Mouse (Mus musculus): ENCODE results near the gene Cbr1. TPM values are rescaled to one million over a fixed set of nuclear protein-coding genes. Genes with fewer than 3 reads are reported as not detected.

The Cbr1 gene
- polyA plus RNA-seq, 1 experiment from 2014 or later: 107 TPM

- no peak overlapping the region for H3K4me3 ChIP-seq (ENCODE audit: low read depth, low read length)
- no peaks in the 10 kb centered on the region for H3K9me3 ChIP-seq (ENCODE audit: control insufficient read depth, low read length)
- no peak for ATAC-seq (ENCODE audit: low FRiP score)
- no peaks in the 10 kb centered on the region for H3K4me1 ChIP-seq (replicated peaks; ENCODE audit: control insufficient read depth, insufficient read depth, low read length)
- H3K9ac ChIP-seq (ENCODE audit: low read depth, low read length): no peak overlapping the region
- no peak overlapping the region for H3K27ac ChIP-seq (ENCODE audit: low read depth, low read length)
- H3K27me3 ChIP-seq (ENCODE audit: control insufficient read depth, insufficient read depth, low read length): no peaks in the 10 kb centered on the region
- no peak for DNase-seq (ENCODE audit: low spot score)
- H3K4me2 ChIP-seq (replicated peaks; ENCODE audit: low read depth, low read length): no peak overlapping the region
- WGBS: 88% methylated on average over 3 of the region's 3 CpGs
- no peaks in the 10 kb centered on the region for H3K36me3 ChIP-seq (ENCODE audit: control insufficient read depth, insufficient read depth, low read length)
Measured at GRCm38 (mm10) chr16:93592711-93593110, 12.9 kb upstream of the Cbr1 start.

GRCm38 (mm10) chr16:93593406-93593805, 12.2 kb upstream of the Cbr1 start:
- 86% methylated on average over 8 of the region's 8 CpGs for WGBS
- Histone ChIP-seq H3K9ac (ENCODE audit: low read depth, low read length) (no peak overlapping the region), H3K27ac (ENCODE audit: low read depth, low read length) (no peak overlapping the region), H3K9me3 (ENCODE audit: control insufficient read depth, low read length) (no peaks in the 10 kb centered on the region), H3K27me3 (ENCODE audit: control insufficient read depth, insufficient read depth, low read length) (no peaks in the 10 kb centered on the region), H3K4me3 (ENCODE audit: low read depth, low read length) (no peak overlapping the region), H3K4me2 (replicated peaks; ENCODE audit: low read depth, low read length) (no peak overlapping the region), H3K4me1 (replicated peaks; ENCODE audit: control insufficient read depth, insufficient read depth, low read length) (no peaks in the 10 kb centered on the region), H3K36me3 (ENCODE audit: control insufficient read depth, insufficient read depth, low read length) (no peaks in the 10 kb centered on the region)
- ATAC-seq (ENCODE audit: low FRiP score) (no peak), DNase-seq (ENCODE audit: low spot score) (no peak)

GRCm38 (mm10) chr16:93594448-93594847, 11.2 kb upstream of the Cbr1 start:
- Histone ChIP-seq H3K27me3 (ENCODE audit: control insufficient read depth, insufficient read depth, low read length) (no peaks in the 10 kb centered on the region), H3K36me3 (ENCODE audit: control insufficient read depth, insufficient read depth, low read length) (no peaks in the 10 kb centered on the region), H3K4me2 (replicated peaks; ENCODE audit: low read depth, low read length) (no peak overlapping the region), H3K4me3 (ENCODE audit: low read depth, low read length) (no peak overlapping the region), H3K9me3 (ENCODE audit: control insufficient read depth, low read length) (no peaks in the 10 kb centered on the region), H3K9ac (ENCODE audit: low read depth, low read length) (no peak overlapping the region), H3K27ac (ENCODE audit: low read depth, low read length) (no peak overlapping the region), H3K4me1 (replicated peaks; ENCODE audit: control insufficient read depth, insufficient read depth, low read length) (no peaks in the 10 kb centered on the region)
- 94% methylated on average over 10 of the region's 10 CpGs for WGBS
- DNase-seq (ENCODE audit: low spot score): no peak
- ATAC-seq (ENCODE audit: low FRiP score): no peak

GRCm38 (mm10) chr16:93595766-93596165, 9.9 kb upstream of the Cbr1 start:
- Histone ChIP-seq H3K9ac (ENCODE audit: low read depth, low read length) (no peak overlapping the region), H3K36me3 (ENCODE audit: control insufficient read depth, insufficient read depth, low read length) (no peaks in the 10 kb centered on the region), H3K4me3 (ENCODE audit: low read depth, low read length) (no peak overlapping the region), H3K4me1 (replicated peaks; ENCODE audit: control insufficient read depth, insufficient read depth, low read length) (no peaks in the 10 kb centered on the region), H3K9me3 (ENCODE audit: control insufficient read depth, low read length) (no peaks in the 10 kb centered on the region), H3K4me2 (replicated peaks; ENCODE audit: low read depth, low read length) (no peak overlapping the region), H3K27ac (ENCODE audit: low read depth, low read length) (no peak overlapping the region), H3K27me3 (ENCODE audit: control insufficient read depth, insufficient read depth, low read length) (no peaks in the 10 kb centered on the region)
- 93% methylated on average over 5 of the region's 5 CpGs for WGBS
- no peak for DNase-seq (ENCODE audit: low spot score)
- ATAC-seq (ENCODE audit: low FRiP score): no peak

GRCm38 (mm10) chr16:93596807-93597206, 8.8 kb upstream of the Cbr1 start:
- no peak for ATAC-seq (ENCODE audit: low FRiP score)

GRCm38 (mm10) chr16:93597551-93597950, 8.1 kb upstream of the Cbr1 start:
- WGBS: 94% methylated on average over 9 of the region's 9 CpGs
- Histone ChIP-seq H3K4me1 (replicated peaks; ENCODE audit: control insufficient read depth, insufficient read depth, low read length) (no peaks in the 10 kb centered on the region), H3K36me3 (ENCODE audit: control insufficient read depth, insufficient read depth, low read length) (no peaks in the 10 kb centered on the region)

More at GRCm38 (mm10) chr16:93596807-93597206, 8.8 kb upstream of the Cbr1 start:
- no peaks in the 10 kb centered on the region for H3K9me3 ChIP-seq (ENCODE audit: control insufficient read depth, low read length)
- H3K4me1 ChIP-seq (replicated peaks; ENCODE audit: control insufficient read depth, insufficient read depth, low read length): no peaks in the 10 kb centered on the region
- H3K4me2 ChIP-seq (replicated peaks; ENCODE audit: low read depth, low read length): no peak overlapping the region
- H3K27ac ChIP-seq (ENCODE audit: low read depth, low read length): no peak overlapping the region
- no peak for DNase-seq (ENCODE audit: low spot score)
- WGBS: 88% methylated on average over 7 of the region's 7 CpGs
- no peak overlapping the region for H3K4me3 ChIP-seq (ENCODE audit: low read depth, low read length)
- no peaks in the 10 kb centered on the region for H3K27me3 ChIP-seq (ENCODE audit: control insufficient read depth, insufficient read depth, low read length)
- H3K36me3 ChIP-seq (ENCODE audit: control insufficient read depth, insufficient read depth, low read length): no peaks in the 10 kb centered on the region
- H3K9ac ChIP-seq (ENCODE audit: low read depth, low read length): no peak overlapping the region

GRCm38 (mm10) chr16:93599461-93599860, 6.2 kb upstream of the Cbr1 start:
- DNase-seq (ENCODE audit: low spot score): no peak
- 91% methylated on average over 6 of the region's 6 CpGs for WGBS

More at GRCm38 (mm10) chr16:93597551-93597950, 8.1 kb upstream of the Cbr1 start:
- Histone ChIP-seq H3K4me3 (ENCODE audit: low read depth, low read length) (no peak overlapping the region), H3K9me3 (ENCODE audit: control insufficient read depth, low read length) (no peaks in the 10 kb centered on the region), H3K27me3 (ENCODE audit: control insufficient read depth, insufficient read depth, low read length) (no peaks in the 10 kb centered on the region), H3K4me2 (replicated peaks; ENCODE audit: low read depth, low read length) (no peak overlapping the region), H3K27ac (ENCODE audit: low read depth, low read length) (no peak overlapping the region), H3K9ac (ENCODE audit: low read depth, low read length) (no peak overlapping the region)
- DNase-seq (ENCODE audit: low spot score) (no peak), ATAC-seq (ENCODE audit: low FRiP score) (no peak)

GRCm38 (mm10) chr16:93603439-93604212, 2.0 kb upstream of the Cbr1 start, which contains the start of gene Setd4:
Gene Setd4 (minus strand): TSS chr16:93604063.
- H3K9me3 ChIP-seq (ENCODE audit: control insufficient read depth, low read length): no peaks in the 10 kb centered on the region
- ATAC-seq (ENCODE audit: low FRiP score) (peak; percentile 91), DNase-seq (ENCODE audit: low spot score) (peak; percentile 93)
- H3K4me1 ChIP-seq (replicated peaks; ENCODE audit: control insufficient read depth, insufficient read depth, low read length): no peaks in the 10 kb centered on the region
- H3K27ac ChIP-seq (ENCODE audit: low read depth, low read length): peak within 1 kb of the TSS; percentile 88
- H3K9ac ChIP-seq (ENCODE audit: low read depth, low read length): peak within 1 kb of the TSS; percentile 80
- no peaks in the 10 kb centered on the region for H3K36me3 ChIP-seq (ENCODE audit: control insufficient read depth, insufficient read depth, low read length)
- peak within 1 kb of the TSS; percentile 83 for H3K4me2 ChIP-seq (replicated peaks; ENCODE audit: low read depth, low read length)
- peak within 1 kb of the TSS; percentile 56 for H3K4me3 ChIP-seq (ENCODE audit: low read depth, low read length)
- WGBS: 2% methylated on average over 55 of the region's 55 CpGs
- no peaks in the 10 kb centered on the region for H3K27me3 ChIP-seq (ENCODE audit: control insufficient read depth, insufficient read depth, low read length)

More at GRCm38 (mm10) chr16:93599461-93599860, 6.2 kb upstream of the Cbr1 start:
- H3K4me1 ChIP-seq (replicated peaks; ENCODE audit: control insufficient read depth, insufficient read depth, low read length): no peaks in the 10 kb centered on the region
- H3K9me3 ChIP-seq (ENCODE audit: control insufficient read depth, low read length): no peaks in the 10 kb centered on the region
- no peak overlapping the region for H3K4me2 ChIP-seq (replicated peaks; ENCODE audit: low read depth, low read length)
- no peak overlapping the region for H3K27ac ChIP-seq (ENCODE audit: low read depth, low read length)
- no peaks in the 10 kb centered on the region for H3K36me3 ChIP-seq (ENCODE audit: control insufficient read depth, insufficient read depth, low read length)
- no peak overlapping the region for H3K9ac ChIP-seq (ENCODE audit: low read depth, low read length)
- ATAC-seq (ENCODE audit: low FRiP score): no peak
- no peak overlapping the region for H3K4me3 ChIP-seq (ENCODE audit: low read depth, low read length)
- no peaks in the 10 kb centered on the region for H3K27me3 ChIP-seq (ENCODE audit: control insufficient read depth, insufficient read depth, low read length)

GRCm38 (mm10) chr16:93604481-93604969, 1.1 kb upstream of the Cbr1 start:
- WGBS: 3% methylated on average over 16 of the region's 16 CpGs
- ATAC-seq (ENCODE audit: low FRiP score): no peak
- Histone ChIP-seq H3K4me3 (ENCODE audit: low read depth, low read length) (peak overlapping the region; percentile 56), H3K9me3 (ENCODE audit: control insufficient read depth, low read length) (no peaks in the 10 kb centered on the region), H3K4me1 (replicated peaks; ENCODE audit: control insufficient read depth, insufficient read depth, low read length) (no peaks in the 10 kb centered on the region), H3K27ac (ENCODE audit: low read depth, low read length) (peak overlapping the region; percentile 88; the same call in 1 of the 2 replicates), H3K36me3 (ENCODE audit: control insufficient read depth, insufficient read depth, low read length) (no peaks in the 10 kb centered on the region), H3K4me2 (replicated peaks; ENCODE audit: low read depth, low read length) (peak overlapping the region; percentile 83), H3K27me3 (ENCODE audit: control insufficient read depth, insufficient read depth, low read length) (no peaks in the 10 kb centered on the region), H3K9ac (ENCODE audit: low read depth, low read length) (peak overlapping the region; percentile 80)
- DNase-seq (ENCODE audit: low spot score): peak; percentile 37

Measured in hindbrain, embryonic 11.5 days (tissue).